Mouse (Mus musculus): ENCODE results near the gene Usp17la. TPM values are rescaled to one million over a fixed set of nuclear protein-coding genes. Genes with fewer than 3 reads are reported as not detected.

Gene Usp17la
- polyA plus RNA-seq (2017; shearing (Covaris generic)), result 0.10 TPM

GRCm38 (mm10) chr7:104856709-104857108, at the start of gene Usp17la:
Gene Usp17la, plus strand, starts transcription at chr7:104857009.

DNA sequence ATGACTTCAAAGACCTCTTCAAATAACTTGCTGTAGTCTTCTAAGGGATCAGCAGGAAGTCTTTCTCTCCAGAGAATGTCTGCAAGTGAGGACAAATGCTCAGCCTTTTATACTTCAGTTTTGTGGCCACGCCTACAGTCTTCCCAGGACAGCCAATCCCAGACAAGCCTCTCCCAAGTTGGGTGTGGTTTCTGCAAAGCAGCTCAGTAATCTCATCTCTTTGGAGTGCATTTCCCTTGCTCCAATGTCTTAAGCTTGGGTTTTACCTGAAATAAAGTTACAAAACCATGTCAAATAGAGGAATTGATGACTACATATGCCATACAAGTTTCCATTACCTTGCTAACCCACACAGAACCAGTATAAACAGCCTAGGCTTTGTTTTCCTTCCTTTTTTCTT, 14.3 kb upstream of the Usp17la start, which contains the start of gene Usp17lb:
Gene Usp17lb, minus strand, starts transcription at position 101 of the 400 bp plus-strand sequence.

GRCm38 (mm10) chr7:104877731-104878130, 20.9 kb downstream of the Usp17la start, which contains the start of gene Olfr665:
Gene Olfr665, plus strand, starts transcription at chr7:104878031.

GRCm38 (mm10) chr7:104895852-104896251, 39.0 kb downstream of the Usp17la start, which contains the start of gene Olfr666:
Gene Olfr666, minus strand, starts transcription at chr7:104895952.

Other genes with a start within 250 kb of the Usp17la start
- not detected for gene Olfr656, start 243.1 kb upstream of the Usp17la start, polyA plus RNA-seq (2017; shearing (Covaris generic))
- not detected for gene Olfr657, start 232.2 kb upstream of the Usp17la start, polyA plus RNA-seq (2017; shearing (Covaris generic))
- gene Olfr658, start 209.7 kb upstream of the Usp17la start, polyA plus RNA-seq (2017; shearing (Covaris generic)), result not detected
- not detected for gene Olfr659, start 190.3 kb upstream of the Usp17la start, polyA plus RNA-seq (2017; shearing (Covaris generic))
- gene Olfr661, start 170.5 kb upstream of the Usp17la start, polyA plus RNA-seq (2017; shearing (Covaris generic)), result not detected
- not detected for gene Usp17le, start 79.5 kb upstream of the Usp17la start, polyA plus RNA-seq (2017; shearing (Covaris generic))
- not detected for gene Usp17lb, start 14.4 kb upstream of the Usp17la start, polyA plus RNA-seq (2017; shearing (Covaris generic))
- gene Olfr665, start 21.0 kb downstream of the Usp17la start, polyA plus RNA-seq (2017; shearing (Covaris generic)), result not detected
- gene Olfr666, start 38.9 kb downstream of the Usp17la start, polyA plus RNA-seq (2017; shearing (Covaris generic)), result not detected
- gene Olfr667, start 64.5 kb downstream of the Usp17la start, polyA plus RNA-seq (2017; shearing (Covaris generic)), result not detected
- not detected for gene Olfr668, start 71.0 kb downstream of the Usp17la start, polyA plus RNA-seq (2017; shearing (Covaris generic))
- gene Olfr669, start 77.2 kb downstream of the Usp17la start, polyA plus RNA-seq (2017; shearing (Covaris generic)), result not detected
- not detected for gene Olfr670, start 105.6 kb downstream of the Usp17la start, polyA plus RNA-seq (2017; shearing (Covaris generic))
- gene Olfr671, start 122.1 kb downstream of the Usp17la start, polyA plus RNA-seq (2017; shearing (Covaris generic)), result not detected
- not detected for gene Olfr672, start 145.0 kb downstream of the Usp17la start, polyA plus RNA-seq (2017; shearing (Covaris generic))
- not detected for gene Olfr675, start 171.5 kb downstream of the Usp17la start, polyA plus RNA-seq (2017; shearing (Covaris generic))
- not detected for gene Olfr676, start 175.7 kb downstream of the Usp17la start, polyA plus RNA-seq (2017; shearing (Covaris generic))
- gene Olfr677, start 194.4 kb downstream of the Usp17la start, polyA plus RNA-seq (2017; shearing (Covaris generic)), result not detected
- gene Olfr678, start 207.5 kb downstream of the Usp17la start, polyA plus RNA-seq (2017; shearing (Covaris generic)), result not detected
- gene Olfr679, start 224.2 kb downstream of the Usp17la start, polyA plus RNA-seq (2017; shearing (Covaris generic)), result not detected
- gene Olfr680-ps1, start 235.8 kb downstream of the Usp17la start, polyA plus RNA-seq (2017; shearing (Covaris generic)), result not detected

All from activated CD4-positive, CD25-positive, alpha-beta regulatory T cell, adult 9 weeks (primary cell).